Mouse (Mus musculus): ENCODE results near the gene Lhfp.

Lhfp gene

DNA sequence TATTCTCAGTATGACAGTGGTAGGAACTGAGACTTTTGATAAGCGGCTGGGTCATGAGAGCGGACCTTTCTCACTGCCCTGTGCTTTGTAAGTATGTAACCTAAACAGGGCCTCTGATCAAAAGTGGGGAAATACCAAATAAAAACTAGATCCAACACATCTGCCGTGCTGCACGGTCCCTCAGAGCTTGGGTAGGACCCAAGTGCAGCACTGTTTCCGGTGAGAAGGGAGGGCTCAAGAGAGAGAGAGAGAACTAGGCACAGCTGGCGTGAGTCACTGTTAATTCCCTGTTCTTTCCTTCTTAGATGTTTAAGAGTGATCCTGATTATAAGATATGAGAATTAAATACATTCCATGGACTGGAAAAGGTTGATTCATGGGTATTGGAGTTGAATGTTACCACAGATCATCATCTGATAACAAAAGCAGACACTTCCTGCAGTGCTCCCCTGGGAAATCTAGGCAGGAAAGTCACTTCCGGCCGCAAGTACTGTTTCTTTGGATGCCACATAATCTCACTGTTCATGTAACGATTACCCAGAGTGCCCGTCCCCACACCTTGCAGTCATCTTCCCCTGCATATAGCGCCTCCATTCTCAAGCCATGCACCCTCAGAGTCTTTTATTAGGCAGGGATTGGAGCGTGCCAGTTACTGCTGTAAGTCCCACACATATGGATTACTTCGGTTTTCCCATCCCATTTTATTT lies 243.3 kb downstream of the Lhfp start:
- peak; percentile 74 for DNase-seq

DNA sequence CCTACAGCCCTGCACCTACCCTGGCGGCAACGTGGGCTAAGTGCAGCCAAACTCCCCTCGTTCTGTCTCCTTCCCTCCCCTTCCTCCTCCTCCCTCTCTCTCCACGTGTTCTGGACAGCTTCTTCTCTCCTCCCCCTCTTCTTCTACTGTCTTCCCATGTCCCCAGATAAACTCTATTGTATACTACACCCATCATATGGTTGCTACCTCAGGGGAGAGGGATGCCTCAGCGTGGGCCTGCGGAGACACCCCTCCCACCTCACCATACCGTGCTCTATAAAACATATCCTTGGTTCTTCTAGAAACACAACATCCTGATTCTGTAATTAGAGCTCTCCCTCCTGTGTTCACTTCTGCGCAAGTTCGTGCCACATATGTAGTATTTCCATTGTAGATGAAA lies 247.3 kb downstream of the Lhfp start:
- no peak for DNase-seq

DNA sequence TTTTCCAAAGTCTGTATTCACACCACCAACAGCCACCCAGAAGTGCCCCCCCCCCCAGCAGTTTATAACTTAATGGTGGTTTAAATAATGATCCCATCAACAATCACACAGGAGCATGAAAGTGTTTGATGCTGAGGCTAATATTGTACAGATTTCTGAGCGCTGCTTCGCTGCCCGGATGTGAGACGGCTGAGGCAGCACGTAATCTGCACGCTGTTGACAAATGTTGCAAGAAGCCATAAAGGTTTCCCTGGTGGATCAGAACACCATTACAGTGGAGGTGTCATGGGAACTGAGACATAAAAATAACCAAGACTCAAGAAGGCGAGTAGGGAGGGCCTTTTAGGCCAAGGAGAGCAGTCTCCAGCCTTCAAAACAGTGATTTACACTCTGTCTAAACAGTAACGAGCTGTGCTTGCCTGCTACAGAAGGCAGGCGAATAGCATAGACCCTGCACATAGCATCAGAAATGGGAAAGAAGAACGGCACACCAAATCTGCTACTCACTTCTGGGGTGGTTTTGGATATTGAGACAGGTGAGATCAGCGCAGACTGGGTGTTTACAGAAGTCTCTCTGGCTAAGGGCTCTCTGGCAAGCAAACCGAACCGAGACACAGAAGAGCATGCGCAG lies 248.4 kb downstream of the Lhfp start:
- peak; percentile 20 for DNase-seq

DNA sequence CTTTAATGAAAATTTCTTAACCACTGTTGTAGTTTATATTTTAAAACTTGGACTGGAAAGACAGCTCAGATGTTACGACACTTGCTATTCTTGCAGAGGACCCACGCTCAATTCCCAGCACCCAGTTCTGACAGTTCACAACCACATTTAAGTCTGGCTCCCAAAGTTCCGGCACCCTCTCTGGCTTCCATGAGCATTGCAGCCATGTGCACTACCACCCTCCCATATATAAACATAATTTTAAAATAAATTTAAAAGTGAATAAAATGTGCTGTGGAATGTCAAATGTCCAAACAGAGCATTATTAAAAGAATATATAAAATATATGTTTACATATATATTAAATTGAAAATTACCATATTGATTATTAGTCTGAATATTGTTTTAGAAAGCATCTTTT lies 249.9 kb downstream of the Lhfp start:
- DNase-seq, result no peak

DNA sequence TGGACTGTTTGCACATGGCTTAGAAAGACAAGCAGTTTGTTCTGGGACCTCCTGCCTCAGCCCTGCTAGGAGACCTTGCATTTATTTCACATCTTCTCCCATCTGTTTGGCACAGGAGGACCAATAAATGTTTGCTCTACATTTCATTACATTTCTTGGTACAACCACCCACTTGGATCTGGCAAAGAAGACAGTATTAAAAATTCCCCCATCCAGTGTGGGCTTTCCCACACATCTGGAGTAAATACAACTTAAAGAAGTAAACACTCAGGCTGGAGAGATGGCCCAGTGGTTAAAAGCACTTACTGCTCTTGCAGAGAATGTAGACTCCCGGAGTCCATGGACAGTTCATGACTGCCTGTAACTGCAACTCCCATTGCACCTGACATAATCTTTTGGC lies 250.6 kb downstream of the Lhfp start:
- DNase-seq, result no peak

DNA sequence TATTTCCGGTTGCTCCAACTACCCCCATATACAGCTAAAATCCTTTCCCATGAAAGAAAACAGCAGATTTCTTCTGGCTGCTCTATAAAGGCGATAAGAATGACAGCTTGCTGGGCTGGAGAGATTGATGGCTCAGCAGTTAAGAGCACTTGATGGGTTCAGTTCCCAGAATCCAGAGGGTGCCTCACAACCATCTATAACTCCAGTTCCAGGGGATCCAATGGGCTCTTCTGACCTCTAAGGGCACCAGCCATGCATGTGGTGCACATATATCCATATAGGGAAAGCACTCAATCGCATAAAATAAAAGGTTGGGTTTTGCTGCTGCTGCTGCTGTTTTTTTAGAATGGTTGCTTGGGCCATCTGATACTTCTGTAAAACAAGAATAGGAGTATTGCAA lies 251.1 kb downstream of the Lhfp start:
- no peak for DNase-seq

DNA sequence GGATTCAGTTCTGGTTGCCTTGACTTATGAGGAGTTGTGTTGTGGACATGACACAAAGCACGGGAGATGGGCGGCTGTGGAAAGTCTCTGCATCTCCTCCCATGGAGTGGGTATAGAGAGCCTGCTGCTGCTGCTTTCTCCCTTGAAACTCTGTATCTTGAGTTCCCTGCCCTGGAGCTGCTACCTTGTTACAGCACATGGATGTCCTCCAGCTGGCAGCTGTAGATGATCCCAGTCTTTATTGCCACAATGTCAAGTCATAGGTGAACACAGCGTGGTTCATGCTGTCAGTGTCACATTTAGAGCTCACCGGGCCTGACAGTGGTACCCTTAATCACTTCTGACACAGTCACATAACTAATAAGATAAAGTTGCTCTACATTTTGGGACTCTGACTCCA lies 251.7 kb downstream of the Lhfp start:
- DNase-seq, result no peak

DNA sequence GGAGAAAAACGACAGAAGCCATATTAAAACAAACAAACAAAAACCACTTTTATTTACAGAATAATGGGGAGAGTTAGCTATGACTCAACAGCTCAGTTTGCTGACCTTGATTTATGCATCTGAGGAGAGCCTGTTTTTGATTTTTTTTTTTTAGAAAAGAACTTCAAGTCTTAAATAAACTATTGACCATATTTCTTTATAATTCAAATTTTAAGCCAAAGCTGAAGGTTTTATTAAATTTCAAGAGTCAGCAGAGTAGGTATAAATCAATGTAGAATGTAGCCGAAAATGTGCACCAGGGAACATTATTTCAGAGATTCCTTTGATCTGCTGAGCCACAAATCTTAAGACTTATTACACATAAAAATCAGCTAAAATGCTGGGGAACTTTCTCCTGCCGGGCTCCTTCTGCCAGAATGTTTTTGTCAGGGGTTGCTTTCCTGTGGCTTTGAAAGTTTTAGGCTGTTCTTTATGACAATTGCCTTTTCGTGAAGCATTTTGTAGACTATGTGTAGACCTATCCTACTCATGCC lies 252.6 kb downstream of the Lhfp start:
- no peak for DNase-seq

DNA sequence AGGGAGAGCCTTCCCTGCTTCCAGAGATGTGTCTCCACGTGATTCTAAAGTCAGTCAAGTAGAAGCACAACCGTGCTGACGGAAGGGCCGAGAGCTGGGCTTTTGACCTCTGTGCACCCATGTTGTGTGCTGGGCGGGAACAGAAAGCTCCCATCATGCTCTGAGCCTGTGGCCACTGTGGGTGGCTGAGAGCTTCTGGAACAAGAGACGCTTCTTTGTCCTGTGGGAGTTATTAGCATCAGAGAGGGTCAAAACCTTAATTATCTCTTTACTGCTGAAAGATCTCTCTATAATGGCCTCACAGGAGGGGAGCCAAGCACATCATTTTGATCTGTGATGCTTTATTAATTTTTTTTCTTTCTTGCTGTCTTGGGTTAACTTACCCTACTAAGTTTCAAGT lies 253.5 kb downstream of the Lhfp start:
- peak; percentile 65 for DNase-seq

DNA sequence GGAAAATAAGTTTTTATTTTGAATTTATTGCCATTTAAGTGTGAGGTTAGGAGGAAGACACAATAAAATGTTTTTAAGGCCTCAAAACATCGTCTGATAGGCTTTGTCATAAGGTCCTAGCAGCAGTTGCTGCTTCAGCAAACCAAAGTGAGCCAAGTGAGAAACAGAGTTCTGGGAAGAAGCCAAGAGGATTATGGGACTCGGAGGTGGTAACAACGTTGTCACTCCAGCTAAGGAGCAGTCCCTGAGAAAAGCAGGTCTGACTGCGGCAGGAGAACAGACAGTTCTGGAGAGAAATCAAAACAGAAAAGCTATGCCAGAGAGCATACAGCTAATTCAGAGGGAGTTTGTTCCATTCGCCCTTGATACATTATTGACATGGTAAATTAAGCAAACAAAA lies 260.5 kb downstream of the Lhfp start:
- no peak for DNase-seq

DNA sequence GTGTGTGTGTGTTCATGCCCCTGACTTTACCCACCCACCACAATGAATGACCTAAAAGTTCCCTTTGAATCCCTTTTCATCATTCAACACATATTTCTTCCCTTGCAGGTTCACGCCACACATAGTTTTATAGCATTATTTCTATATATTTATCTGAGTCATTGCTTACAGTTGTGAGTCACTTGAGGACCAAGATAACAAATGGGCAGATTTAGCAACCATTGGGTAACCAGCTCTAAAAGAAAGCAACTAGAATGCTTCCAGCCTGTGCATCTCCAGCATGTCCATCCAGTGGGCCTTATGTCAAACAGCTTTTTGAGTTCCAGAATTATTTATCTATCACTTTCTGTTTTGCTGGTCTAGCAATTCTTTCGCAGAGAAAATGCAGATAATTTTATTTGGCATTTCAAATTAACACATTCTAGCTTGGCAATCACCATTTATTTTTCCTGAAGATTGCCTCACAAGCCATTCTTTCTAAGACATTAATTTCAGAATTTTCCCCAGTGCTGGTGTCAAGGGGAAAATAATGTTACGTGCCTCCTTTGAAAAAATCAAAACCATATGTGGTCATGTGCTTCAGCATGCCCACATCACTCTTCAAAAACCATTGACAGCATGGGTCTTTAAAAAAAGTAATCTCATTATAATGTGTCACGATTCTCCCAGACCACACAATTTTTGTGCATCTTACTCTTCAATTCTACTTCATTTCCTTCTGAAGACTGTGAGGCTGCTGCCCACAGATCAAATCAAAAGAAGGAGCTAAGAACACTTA lies 263.0 kb downstream of the Lhfp start:
- DNase-seq, result no peak

DNA sequence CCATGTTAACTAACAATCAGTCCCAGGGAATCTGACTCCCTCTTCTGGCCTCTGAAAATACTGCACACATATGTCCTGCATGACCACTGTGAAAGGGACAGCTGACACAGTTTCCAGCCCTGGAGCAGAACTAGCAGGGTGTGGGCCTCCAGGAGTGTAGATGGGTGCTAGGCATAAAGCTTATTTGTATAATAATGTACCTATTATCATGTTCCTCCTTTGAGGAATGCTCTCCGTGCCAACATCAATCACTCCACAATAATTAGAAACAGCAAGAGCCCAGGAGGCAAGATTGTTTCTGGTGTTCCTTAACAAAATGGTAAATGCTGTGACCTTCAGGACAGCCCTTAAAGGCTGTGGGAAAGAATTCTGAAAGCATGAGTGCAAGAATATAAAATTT lies 264.5 kb downstream of the Lhfp start:
- DNase-seq, result no peak

DNA sequence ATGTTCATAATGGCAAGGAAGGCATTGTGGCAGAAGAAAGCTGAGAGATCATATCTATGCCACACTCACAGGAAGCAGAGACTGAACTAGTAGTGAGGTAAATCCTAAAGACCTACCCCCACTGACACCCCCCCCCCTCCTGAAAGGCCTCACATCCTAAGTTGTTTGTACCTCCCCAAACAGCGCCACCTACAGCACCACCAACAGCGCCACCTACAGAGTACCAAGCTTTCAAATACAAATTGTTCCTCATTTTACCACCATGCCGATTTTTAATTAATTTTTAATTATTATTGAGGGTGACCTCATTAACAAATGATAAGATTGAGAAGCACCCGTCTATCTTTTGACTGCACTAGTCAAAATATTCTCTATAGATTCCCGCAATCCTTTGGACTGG lies 267.3 kb downstream of the Lhfp start:
- DNase-seq, result no peak

DNA sequence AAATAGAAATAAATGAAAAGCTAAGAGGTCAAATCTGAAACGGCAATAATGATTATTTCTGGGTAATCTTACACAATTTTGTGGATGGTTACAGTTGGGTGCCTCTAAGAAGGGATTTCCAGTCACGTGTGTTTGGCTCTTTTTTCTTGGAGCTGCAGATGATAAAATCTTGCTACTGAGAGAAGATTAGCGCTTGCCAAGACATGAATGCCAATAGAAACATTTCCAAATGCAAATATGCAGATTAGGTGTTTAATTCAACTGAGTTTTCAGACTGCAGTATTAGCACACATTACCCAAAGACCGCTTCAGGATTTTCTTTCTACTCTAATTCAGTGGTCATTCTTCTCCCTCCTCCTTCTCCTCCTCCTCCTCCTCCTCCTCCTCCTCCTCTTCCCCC lies 268.8 kb downstream of the Lhfp start:
- no peak for DNase-seq

DNA sequence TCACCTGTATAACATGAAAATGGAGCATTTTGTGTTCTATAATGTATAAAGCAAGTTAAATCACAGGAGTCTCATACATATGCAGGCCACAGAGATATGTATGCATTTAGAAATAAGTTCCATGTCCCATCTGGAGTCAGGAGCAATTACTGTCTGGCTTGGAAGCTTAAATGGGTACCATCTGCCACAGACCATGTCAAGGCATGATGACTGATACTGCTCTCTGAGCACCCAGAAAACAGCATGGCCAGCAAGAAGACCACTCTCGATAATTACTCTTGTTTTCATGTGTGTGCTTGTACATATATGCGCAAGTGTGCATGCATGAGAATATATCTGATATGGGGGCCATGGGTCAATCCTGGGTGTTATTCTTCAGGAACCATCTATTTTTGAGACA lies 269.3 kb downstream of the Lhfp start:
- no peak for DNase-seq

All from kidney, postnatal 10 days (tissue).